Mouse (Mus musculus) hindbrain, embryonic 11.5 days (tissue): ENCODE results near the gene Rbfox1. TPM values are rescaled to one million over a fixed set of nuclear protein-coding genes. Genes with fewer than 3 reads are reported as not detected.

Experiments used
- ATAC-seq: fragments of 200-750 bp; cut with Nextera tagmentation; 2 replicates; pipeline ENCODE4 v1.8.0; 2017; ENCODE audit warnings: mild to moderate bottlenecking, moderate TSS enrichment, moderate library complexity; ENCODE audit not compliant: low FRiP score
- DNase-seq: peaks from one replicate; pipeline ENCODE4 v3.0.0-alpha.2; 2015; ENCODE audit warnings: low spot score
- H3K27ac ChIP-seq: fragments of 300-500 bp; sonication (generic); 2 replicates; pipeline ENCODE4 v1.5.1; 2014; ENCODE audit warnings: mild to moderate bottlenecking, low read depth, low read length
- H3K27me3 ChIP-seq: fragments of 300-500 bp; sonication (generic); 2 replicates; pipeline ENCODE4 v1.6.1; 2014; ENCODE audit warnings: mild to moderate bottlenecking, low read length, moderate library complexity, mixed read lengths; ENCODE audit not compliant: control insufficient read depth, insufficient read depth
- H3K36me3 ChIP-seq: fragments of 300-500 bp; sonication (generic); 2 replicates; pipeline ENCODE4 v1.6.1; 2014; ENCODE audit warnings: mild to moderate bottlenecking, low read length, moderate library complexity, mixed read lengths; ENCODE audit not compliant: control insufficient read depth, insufficient read depth
- H3K4me1 ChIP-seq: fragments of 300-500 bp; sonication (generic); replicated peaks from 2 replicates; pipeline ENCODE4 v1.6.1; 2014; ENCODE audit warnings: low read length, mixed read lengths; ENCODE audit not compliant: control insufficient read depth, insufficient read depth
- H3K4me2 ChIP-seq: fragments of 300-500 bp; sonication (generic); replicated peaks from 2 replicates; pipeline ENCODE4 v1.6.1; 2014; ENCODE audit warnings: mild to moderate bottlenecking, low read depth, low read length
- H3K4me3 ChIP-seq: fragments of 300-500 bp; sonication (generic); 2 replicates; pipeline ENCODE4 v1.5.1; 2014; ENCODE audit warnings: low read depth, low read length
- H3K9ac ChIP-seq: fragments of 300-500 bp; sonication (generic); 2 replicates; pipeline ENCODE4 v1.6.1; 2014; ENCODE audit warnings: low read depth, low read length
- H3K9me3 ChIP-seq: fragments of 300-500 bp; sonication (generic); 2 replicates; pipeline ENCODE4 v1.6.1; 2016; ENCODE audit warnings: low read length; ENCODE audit not compliant: control insufficient read depth
- WGBS: fragments of 180-500 bp; shearing (Covaris S2); extraction: QIAGEN DNeasy Blood & Tissue Kit; methylation state at CpG from one replicate; pipeline ENCODE4 v1.1.7; 2014; 5-methylcytosine and 5-hydroxymethylcytosine counted together
- polyA plus RNA-seq: library from polyadenylated mRNA; unstranded; fragments of >200 nt; fragmentation: Nextera tagmentation; extraction: Ambion mirVana; gene quantifications from 2 replicates; pipeline ENCODE4 v1.2.1, GENCODE M21; 2014

The Rbfox1 gene
- polyA plus RNA-seq, 1 experiment from 2014 or later, result 20.3 TPM

DNA sequence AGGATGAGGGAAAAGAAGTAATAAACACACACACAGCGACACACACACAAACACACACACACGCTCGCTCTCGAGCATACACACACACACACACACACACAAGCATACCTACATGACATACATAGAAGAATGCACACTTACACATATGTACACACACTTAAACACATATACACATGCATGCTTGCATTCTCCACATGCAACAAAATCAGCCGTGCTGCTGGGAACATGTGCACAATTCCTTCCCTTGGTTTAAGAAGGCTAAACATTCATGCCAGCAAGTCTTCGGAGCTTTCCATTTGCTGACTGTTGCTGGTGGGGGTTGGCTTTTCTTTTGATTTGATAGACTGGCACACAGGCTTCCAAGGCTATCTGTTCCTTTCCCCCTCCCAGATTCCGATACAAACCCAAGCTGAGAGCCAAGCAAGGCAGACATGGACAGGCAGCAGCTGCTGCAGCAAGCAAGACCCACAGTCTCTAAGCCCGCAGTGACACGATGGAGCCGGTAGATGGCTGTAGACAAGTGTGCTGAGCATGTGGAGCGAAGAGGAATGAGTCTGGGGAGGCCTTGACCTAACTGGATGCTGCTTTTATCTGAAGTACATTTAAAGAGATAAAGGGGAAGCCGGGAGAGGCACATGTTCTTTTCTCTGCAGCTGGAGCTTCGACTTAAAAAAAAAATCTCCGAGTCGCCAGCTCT is 954.3 kb downstream of the Rbfox1 start:
- ATAC-seq, result peak; percentile 71
- 41% methylated on average over 15 of the region's 15 CpGs for WGBS
- H3K4me2 ChIP-seq, result no peak overlapping the region

DNA sequence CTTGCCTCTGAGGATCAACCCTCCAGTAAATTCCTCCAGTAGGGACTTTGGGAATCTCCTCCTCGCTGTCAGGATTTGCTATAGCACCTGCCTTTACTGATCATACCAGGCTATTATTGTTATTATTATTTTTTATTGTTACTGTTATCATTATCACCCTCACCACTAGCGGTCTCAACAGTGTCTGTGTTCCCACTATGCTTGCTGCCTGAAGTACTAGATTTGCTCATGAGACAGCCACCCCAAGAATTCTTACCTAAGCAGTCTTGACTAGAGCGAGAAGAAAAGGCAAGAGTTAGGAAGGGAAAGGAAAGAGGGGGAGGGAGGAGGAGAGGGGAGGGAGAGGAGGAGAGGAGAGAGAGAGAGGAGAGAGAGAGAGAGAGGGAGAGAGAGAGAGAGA is 954.9 kb downstream of the Rbfox1 start:
- no peak overlapping the region for H3K4me2 ChIP-seq
- H3K27ac ChIP-seq, result no peak overlapping the region
- H3K9ac ChIP-seq, result no peak overlapping the region
- no peak overlapping the region for H3K4me3 ChIP-seq
- H3K27me3 ChIP-seq, result no peaks in the 10 kb centered on the region
- no peaks in the 10 kb centered on the region; the same call in 1 of the 2 replicates for H3K4me1 ChIP-seq
- WGBS, result 57% methylated on average over 3 of the region's 3 CpGs
- no peaks in the 10 kb centered on the region for H3K9me3 ChIP-seq
- DNase-seq (no peak), ATAC-seq (no peak)
- no peaks in the 10 kb centered on the region for H3K36me3 ChIP-seq

More for the DNA sequence above, 954.3 kb downstream of the Rbfox1 start:
- Histone ChIP-seq H3K27ac (no peak overlapping the region), H3K36me3 (no peaks in the 10 kb centered on the region), H3K27me3 (no peaks in the 10 kb centered on the region), H3K9me3 (no peaks in the 10 kb centered on the region), H3K4me1 (no peaks in the 10 kb centered on the region; the same call in 1 of the 2 replicates), H3K9ac (no peak overlapping the region), H3K4me3 (no peak overlapping the region)
- DNase-seq, result peak; percentile 77

- ATAC-seq (no peak), DNase-seq (no peak)
- Histone ChIP-seq H3K27ac (no peak overlapping the region), H3K27me3 (no peaks in the 10 kb centered on the region), H3K4me1 (no peaks in the 10 kb centered on the region; the same call in 1 of the 2 replicates), H3K4me3 (no peak overlapping the region), H3K36me3 (no peaks in the 10 kb centered on the region), H3K9ac (no peak overlapping the region), H3K4me2 (no peak overlapping the region), H3K9me3 (no peaks in the 10 kb centered on the region)
- WGBS, result 71% methylated on average over 7 of the region's 7 CpGs
Measured at GRCm38 (mm10) chr16:6840461-6840860, 955.3 kb downstream of the Rbfox1 start.

GRCm38 (mm10) chr16:6842066-6842785 is 957.1 kb downstream of the Rbfox1 start:
- no peaks in the 10 kb centered on the region for H3K9me3 ChIP-seq
- no peak overlapping the region for H3K9ac ChIP-seq
- DNase-seq (no peak), ATAC-seq (no peak)
- H3K27ac ChIP-seq, result no peak overlapping the region
- no peaks in the 10 kb centered on the region for H3K27me3 ChIP-seq
- WGBS, result 22% methylated on average over 8 of the region's 8 CpGs
- no peak overlapping the region for H3K4me2 ChIP-seq
- H3K36me3 ChIP-seq, result no peaks in the 10 kb centered on the region
- no peak overlapping the region for H3K4me3 ChIP-seq
- no peaks in the 10 kb centered on the region; the same call in 1 of the 2 replicates for H3K4me1 ChIP-seq

DNA sequence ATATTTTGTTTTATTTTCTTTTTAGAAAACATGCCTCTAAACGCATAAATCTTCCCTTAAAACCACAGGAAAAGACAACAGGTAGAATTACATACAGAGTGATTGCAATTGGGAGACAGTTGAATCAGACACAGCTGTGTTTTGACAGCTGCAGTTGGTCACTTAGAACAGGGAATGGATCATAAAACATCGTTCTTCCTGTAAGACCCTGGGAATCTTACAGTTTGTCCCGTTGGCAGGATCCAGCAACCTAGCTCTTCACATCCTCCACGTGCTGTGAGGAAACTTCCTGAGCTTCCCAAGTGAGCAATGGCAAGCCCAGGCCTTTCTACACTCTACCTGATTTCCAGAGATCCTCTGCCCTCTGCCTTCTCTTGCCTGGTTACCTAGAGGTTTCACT is 959.5 kb downstream of the Rbfox1 start:
- Histone ChIP-seq H3K27me3 (no peaks in the 10 kb centered on the region), H3K4me2 (no peak overlapping the region), H3K27ac (no peak overlapping the region), H3K36me3 (no peaks in the 10 kb centered on the region), H3K4me1 (no peaks in the 10 kb centered on the region; the same call in 1 of the 2 replicates), H3K9me3 (no peaks in the 10 kb centered on the region), H3K9ac (no peak overlapping the region), H3K4me3 (no peak overlapping the region)
- no peak for ATAC-seq
- WGBS, result 65% methylated on average over 4 of the region's 4 CpGs
- no peak for DNase-seq

- Histone ChIP-seq H3K9me3 (no peaks in the 10 kb centered on the region), H3K9ac (no peak overlapping the region), H3K4me1 (no peaks in the 10 kb centered on the region), H3K4me3 (no peak overlapping the region), H3K36me3 (no peaks in the 10 kb centered on the region), H3K27me3 (no peaks in the 10 kb centered on the region), H3K4me2 (no peak overlapping the region), H3K27ac (no peak overlapping the region)
- WGBS, result 34% methylated on average over 9 of the region's 9 CpGs
- ATAC-seq, result peak; percentile 74; the same call in 1 of the 2 replicates
- DNase-seq, result peak; percentile 51
Measured at GRCm38 (mm10) chr16:6851393-6851792, 966.2 kb downstream of the Rbfox1 start.

GRCm38 (mm10) chr16:6853796-6854195 is 968.6 kb downstream of the Rbfox1 start:
- DNase-seq, result no peak
- Histone ChIP-seq H3K27ac (no peak overlapping the region), H3K27me3 (no peaks in the 10 kb centered on the region), H3K4me3 (no peak overlapping the region), H3K9me3 (no peaks in the 10 kb centered on the region), H3K4me2 (no peak overlapping the region), H3K36me3 (no peaks in the 10 kb centered on the region), H3K9ac (no peak overlapping the region), H3K4me1 (no peaks in the 10 kb centered on the region)
- 49% methylated on average over 2 of the region's 2 CpGs for WGBS
- no peak for ATAC-seq

GRCm38 (mm10) chr16:6861656-6862055 is 976.5 kb downstream of the Rbfox1 start:
- Histone ChIP-seq H3K27ac (no peak overlapping the region), H3K36me3 (no peaks in the 10 kb centered on the region), H3K4me2 (no peak overlapping the region), H3K4me1 (no peaks in the 10 kb centered on the region), H3K4me3 (no peak overlapping the region), H3K9ac (no peak overlapping the region), H3K9me3 (no peaks in the 10 kb centered on the region), H3K27me3 (no peaks in the 10 kb centered on the region)
- WGBS, result 89% methylated on average over 2 of the region's 2 CpGs
- ATAC-seq (no peak), DNase-seq (no peak)
